Mouse (Mus musculus): Measurements from ENCODE around the gene Pole2. TPM values are rescaled to one million over a fixed set of nuclear protein-coding genes. Genes with fewer than 3 reads are reported as not detected.
"Not testable (repeated sequence)": the region's sequence is repeated elsewhere in the genome, so short reads cannot be mapped to it uniquely, and the experiment has no call there.

Gene Pole2
- total RNA-seq, 2 experiments from 2014 or later, result 0.28 to 0.42 TPM

DNA sequence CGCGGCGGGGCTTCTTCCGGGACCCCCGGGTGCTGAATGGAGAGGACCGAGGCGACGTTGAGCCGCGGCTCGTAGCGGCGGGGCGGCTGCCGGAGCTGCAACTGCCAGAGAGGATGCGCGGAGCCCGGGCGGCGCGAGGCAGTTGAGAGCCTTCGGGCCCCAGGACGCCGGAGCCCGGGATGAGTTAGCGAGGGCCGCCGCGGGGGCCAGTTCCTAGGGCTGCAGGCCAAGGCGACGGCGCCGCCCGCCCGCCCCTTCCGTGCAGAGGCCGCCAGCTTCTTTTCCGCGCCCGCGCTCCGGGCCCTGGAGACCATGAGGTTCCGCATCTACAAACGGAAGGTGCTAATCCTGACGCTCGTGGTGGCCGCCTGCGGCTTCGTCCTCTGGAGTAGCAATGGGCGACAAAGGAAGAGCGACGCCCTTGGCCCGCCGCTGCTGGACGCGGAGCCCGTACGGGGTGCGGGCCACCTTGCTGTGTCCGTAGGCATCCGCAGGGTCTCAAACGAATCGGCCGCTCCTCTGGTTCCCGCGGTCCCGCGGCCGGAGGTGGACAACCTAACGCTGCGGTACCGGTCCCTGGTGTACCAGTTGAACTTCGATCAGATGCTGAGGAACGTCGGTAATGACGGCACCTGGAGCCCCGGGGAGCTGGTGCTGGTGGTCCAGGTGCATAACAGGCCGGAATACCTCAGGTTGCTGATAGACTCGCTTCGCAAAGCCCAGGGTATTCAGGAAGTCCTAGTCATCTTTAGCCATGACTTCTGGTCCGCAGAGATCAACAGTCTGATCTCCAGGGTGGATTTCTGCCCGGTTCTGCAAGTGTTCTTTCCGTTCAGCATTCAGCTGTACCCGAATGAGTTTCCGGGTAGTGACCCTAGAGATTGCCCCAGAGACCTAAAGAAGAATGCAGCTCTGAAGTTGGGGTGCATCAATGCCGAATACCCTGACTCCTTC, 43.4 kb downstream of the Pole2 start:
- Histone ChIP-seq H3K4me3 (peak overlapping the region; percentile 99), H3K27ac (peak overlapping the region; percentile 95)
- intact Hi-C loops (cut with DNase I), result no loop called here
- peak; percentile 75 for DNase-seq
- no peak for TF ChIP-seq CTCF (IDR thresholded peaks at IDR 0.05)

- peak; percentile 99 for DNase-seq
- Histone ChIP-seq H3K27ac (peak within 1 kb of the TSS; percentile 95), H3K4me3 (peak within 1 kb of the TSS; percentile 99)
- no peak for TF ChIP-seq CTCF (IDR thresholded peaks at IDR 0.05)
- intact Hi-C loops (cut with DNase I), result no loop called here
Measured at GRCm38 (mm10) chr12:69183583-69184308, 44.2 kb downstream of the Pole2 start, which contains the start of the genes Rpl36al and Mgat2. TSS of gene Rpl36al (minus strand) at chr12:69184083. TSS of gene Mgat2 (plus strand) at chr12:69184157.

DNA sequence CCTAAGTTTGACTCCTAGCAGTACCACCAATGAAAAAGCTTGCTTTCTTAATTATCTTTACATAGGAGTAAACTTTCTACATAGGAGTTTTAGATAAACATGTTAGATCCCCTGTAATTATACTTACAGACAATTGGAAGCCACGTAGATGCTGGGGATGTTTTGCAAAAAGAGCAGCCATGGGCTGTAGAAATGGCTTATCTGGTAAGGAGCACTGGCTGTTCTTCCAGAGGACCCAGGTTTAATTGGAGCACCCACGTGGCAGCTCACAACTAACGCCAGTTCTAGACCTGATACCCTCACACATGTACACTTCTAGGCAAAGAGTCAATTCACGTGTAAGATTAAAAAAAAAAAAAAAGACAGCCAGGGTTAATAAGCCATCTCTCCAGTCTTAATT, 46.2 kb downstream of the Pole2 start:
- H3K27ac ChIP-seq, result no peak overlapping the region
- DNase-seq, result no peak
- intact Hi-C loops (cut with DNase I), result no loop called here
- H3K4me3 ChIP-seq, result no peak overlapping the region
- TF ChIP-seq CTCF (IDR thresholded peaks at IDR 0.05), result no peak

DNA sequence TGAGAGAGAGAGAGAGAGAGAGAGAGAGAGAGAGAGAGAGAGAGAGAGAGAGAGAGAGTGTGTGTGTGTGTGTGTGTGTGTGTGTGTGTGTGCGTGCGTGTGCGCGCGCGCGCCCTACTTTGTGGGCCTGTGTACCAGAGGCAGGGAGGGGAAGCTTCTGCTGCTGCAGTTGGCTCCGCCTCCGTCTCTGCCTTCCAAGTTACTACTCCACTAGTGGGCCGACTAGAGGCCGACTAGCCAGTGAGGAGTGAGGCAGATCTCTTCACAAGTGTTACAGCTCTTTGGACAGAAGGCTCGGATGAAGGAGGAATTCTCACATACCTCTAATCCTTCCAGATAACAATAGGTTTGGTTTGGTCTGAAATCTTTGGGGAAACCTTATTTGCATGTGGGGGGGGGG, 48.6 kb downstream of the Pole2 start:
- intact Hi-C loops (cut with DNase I), result no loop called here
- Histone ChIP-seq H3K27ac (no peak overlapping the region), H3K4me3 (no peak overlapping the region)
- DNase-seq, result no peak
- no peak for TF ChIP-seq CTCF (IDR thresholded peaks at IDR 0.05)

- intact Hi-C loops (cut with DNase I), result no loop called here
- TF ChIP-seq CTCF (IDR thresholded peaks at IDR 0.05), result no peak
- H3K27ac ChIP-seq, result no peak overlapping the region
- no peak overlapping the region for H3K4me3 ChIP-seq
- no peak for DNase-seq
Measured at GRCm38 (mm10) chr12:69177526-69177925, 50.5 kb downstream of the Pole2 start.

DNA sequence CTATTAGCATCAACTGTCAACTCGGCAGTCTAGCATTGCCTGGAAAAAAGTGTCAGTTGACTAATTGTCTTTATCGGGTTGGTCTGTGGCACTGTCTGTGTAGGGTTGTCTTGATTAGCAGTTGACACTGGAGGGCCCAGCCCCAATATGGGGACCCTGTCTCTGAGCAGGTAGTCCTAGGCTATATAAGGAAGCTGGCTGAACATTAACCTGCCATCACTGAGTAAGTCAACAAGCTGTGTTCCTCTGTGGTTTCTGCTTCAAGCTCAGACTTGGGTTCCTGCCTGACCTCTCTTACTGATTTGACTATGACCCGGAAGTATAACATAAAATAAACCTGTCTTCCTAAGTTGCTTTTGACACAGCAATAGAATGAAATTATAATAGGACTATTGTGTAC, 52.0 kb downstream of the Pole2 start:
- intact Hi-C loops (cut with DNase I), result no loop called here
- DNase-seq, result no peak
- H3K27ac ChIP-seq, result no peak overlapping the region
- no peak overlapping the region for H3K4me3 ChIP-seq
- no peak for TF ChIP-seq CTCF (IDR thresholded peaks at IDR 0.05)

- intact Hi-C loops (cut with DNase I), result no loop called here
- TF ChIP-seq CTCF (IDR thresholded peaks at IDR 0.05), result no peak
- no peak overlapping the region for H3K4me3 ChIP-seq
- DNase-seq, result no peak
- H3K27ac ChIP-seq, result no peak overlapping the region
Measured at GRCm38 (mm10) chr12:69171307-69171706, 56.7 kb downstream of the Pole2 start.

DNA sequence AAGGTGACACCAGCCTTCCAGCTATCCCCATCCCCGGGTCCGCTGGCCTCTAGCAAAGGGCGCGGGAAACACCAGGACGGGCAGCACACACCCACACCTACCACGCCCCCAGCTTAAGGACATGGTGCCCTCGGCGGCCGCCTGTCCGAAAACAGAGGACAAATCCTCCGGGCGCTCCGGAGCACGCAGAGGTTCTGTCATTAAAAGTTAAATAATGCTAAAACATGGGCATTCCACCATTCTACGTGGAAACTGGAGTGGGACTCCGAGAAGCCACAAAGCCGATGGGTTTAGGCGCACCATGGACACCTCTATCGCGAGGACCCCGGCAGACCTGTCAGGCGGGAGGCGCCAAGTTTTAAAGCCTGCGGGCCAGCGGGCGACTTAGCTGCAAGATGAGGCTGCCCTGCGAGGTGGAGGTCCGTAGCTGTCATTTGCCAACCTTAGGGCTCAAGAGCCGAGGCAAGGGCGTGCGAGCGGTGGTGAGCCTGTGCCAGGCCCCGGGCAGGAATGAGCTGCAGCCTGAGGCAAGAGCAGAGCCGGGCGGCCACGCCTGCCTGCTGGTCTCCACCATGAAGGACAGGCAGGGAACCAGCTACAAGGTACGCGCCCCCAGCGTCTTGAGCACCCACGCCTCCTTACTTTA, 59.4 kb downstream of the Pole2 start, which contains the start of gene Lrr1:
Lrr1 (plus strand) TSS at position 354 of the 646 bp plus-strand sequence.
- no peak for TF ChIP-seq CTCF (IDR thresholded peaks at IDR 0.05)
- Histone ChIP-seq H3K4me3 (peak within 1 kb of the TSS; percentile 81), H3K27ac (peak within 1 kb of the TSS; percentile 96)
- peak; percentile 91 for DNase-seq
- intact Hi-C loops (cut with DNase I), result no loop called here

- intact Hi-C loops (cut with DNase I), result no loop called here
- no peak for TF ChIP-seq CTCF (IDR thresholded peaks at IDR 0.05)
- Histone ChIP-seq H3K27ac (peak overlapping the region; percentile 96), H3K4me3 (peak overlapping the region; percentile 81)
- DNase-seq, result no peak
Measured at GRCm38 (mm10) chr12:69167656-69168460, 60.1 kb downstream of the Pole2 start.

GRCm38 (mm10) chr12:69166861-69167581, 61.0 kb downstream of the Pole2 start:
- H3K27ac ChIP-seq; intact Hi-C loops (cut with DNase I); H3K4me3 ChIP-seq; DNase-seq: not testable (repeated sequence)

- intact Hi-C loops (cut with DNase I), result no loop called here
- TF ChIP-seq CTCF (IDR thresholded peaks at IDR 0.05), result no peak
- no peak overlapping the region for H3K4me3 ChIP-seq
- DNase-seq, result no peak
- H3K27ac ChIP-seq, result no peak overlapping the region
Measured at GRCm38 (mm10) chr12:69164904-69165303, 63.1 kb downstream of the Pole2 start.

- H3K27ac ChIP-seq; DNase-seq; H3K4me3 ChIP-seq; intact Hi-C loops (cut with DNase I): not testable (repeated sequence)
Measured at GRCm38 (mm10) chr12:69163586-69163985, 64.4 kb downstream of the Pole2 start.

DNA sequence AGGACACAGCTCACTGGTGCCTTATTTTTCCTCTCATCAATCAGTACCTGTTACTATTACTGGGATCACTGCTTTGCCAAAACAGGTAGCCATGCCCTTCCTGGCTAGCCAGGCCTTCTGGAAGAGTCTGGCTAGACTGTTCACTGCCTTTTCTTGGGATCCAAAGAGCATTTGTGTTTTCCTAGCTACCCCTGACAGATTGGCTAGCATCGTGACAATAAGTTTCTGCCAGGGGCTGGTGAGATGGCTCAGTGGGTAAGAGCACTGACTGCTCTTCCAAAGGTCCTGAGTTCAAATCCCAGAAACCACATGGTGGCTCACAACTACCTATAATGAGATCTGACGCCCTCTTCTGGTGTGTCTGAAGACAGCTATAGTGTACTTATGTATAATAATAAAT, 67.3 kb downstream of the Pole2 start:
- intact Hi-C loops (cut with DNase I); H3K4me3 ChIP-seq; H3K27ac ChIP-seq: not testable (repeated sequence)

More for the DNA sequence above, 67.3 kb downstream of the Pole2 start:
- not testable (repeated sequence) for DNase-seq

Data from gastrocnemius, adult 2 months (tissue).